Mouse (Mus musculus): ENCODE data around the gene Rcbtb2. TPM values are rescaled to one million over a fixed set of nuclear protein-coding genes. Genes with fewer than 3 reads are reported as not detected.

The Rcbtb2 gene
- polyA plus RNA-seq, 1 experiment from 2014 or later: 90.1 TPM

- Histone ChIP-seq H3K4me3 (no peak overlapping the region), H3K27me3 (no peaks in the 10 kb centered on the region), H3K4me1 (0 out of 2 replicates have a peak, but pooled peaks cover 5% of the 10 kb centered on the region), H3K4me2 (no peak overlapping the region), H3K9me3 (no peaks in the 10 kb centered on the region), H3K9ac (no peak overlapping the region), H3K27ac (no peak overlapping the region), H3K36me3 (no peaks in the 10 kb centered on the region)
- no peak for ATAC-seq (ENCODE audit: insufficient number of reproducible peaks, low FRiP score, low TSS enrichment, low read depth)
- 87% methylated on average over 7 of the region's 7 CpGs for WGBS
Observed at GRCm38 (mm10) chr14:73138483-73138882, 15.6 kb downstream of the Rcbtb2 start.

- no peak for ATAC-seq (ENCODE audit: insufficient number of reproducible peaks, low FRiP score, low TSS enrichment, low read depth)
- Histone ChIP-seq H3K27me3 (no peaks in the 10 kb centered on the region), H3K27ac (no peak overlapping the region), H3K4me2 (no peak overlapping the region), H3K9me3 (no peaks in the 10 kb centered on the region), H3K36me3 (no peaks in the 10 kb centered on the region), H3K4me1 (peaks cover 15% of the 10 kb centered on the region), H3K9ac (no peak overlapping the region), H3K4me3 (no peak overlapping the region)
- 67% methylated on average over 5 of the region's 5 CpGs for WGBS
Observed at GRCm38 (mm10) chr14:73139866-73140265, 17.0 kb downstream of the Rcbtb2 start.

- H3K4me1 ChIP-seq: peaks cover 16% of the 10 kb centered on the region
- H3K9me3 ChIP-seq: no peaks in the 10 kb centered on the region
- ATAC-seq (ENCODE audit: insufficient number of reproducible peaks, low FRiP score, low TSS enrichment, low read depth): no peak
- no peaks in the 10 kb centered on the region for H3K27me3 ChIP-seq
- H3K27ac ChIP-seq: peak overlapping the region; percentile 98; the same call in 1 of the 2 replicates
- WGBS: 84% methylated on average over 3 of the region's 3 CpGs
- no peak overlapping the region for H3K4me2 ChIP-seq
- no peaks in the 10 kb centered on the region for H3K36me3 ChIP-seq
- no peak overlapping the region for H3K9ac ChIP-seq
- H3K4me3 ChIP-seq: 0 out of 2 replicates have a peak overlapping the region, but pooled peaks have one; percentile 79
Observed at GRCm38 (mm10) chr14:73141800-73142199, 19.0 kb downstream of the Rcbtb2 start.

- Histone ChIP-seq H3K27me3 (no peaks in the 10 kb centered on the region), H3K4me1 (peaks cover 16% of the 10 kb centered on the region), H3K27ac (peak overlapping the region; percentile 98), H3K9me3 (no peaks in the 10 kb centered on the region), H3K4me3 (peak overlapping the region; percentile 79), H3K4me2 (peak overlapping the region; percentile 55), H3K36me3 (no peaks in the 10 kb centered on the region), H3K9ac (peak overlapping the region; percentile 95)
- under 1% methylated on average over 11 of the region's 11 CpGs for WGBS
- peak; percentile 30; the same call in 1 of the 2 replicates for ATAC-seq (ENCODE audit: insufficient number of reproducible peaks, low FRiP score, low TSS enrichment, low read depth)
Observed at GRCm38 (mm10) chr14:73142421-73142895, 19.6 kb downstream of the Rcbtb2 start.

- H3K4me2 ChIP-seq: peak overlapping the region; percentile 55
- peak; percentile 90 for ATAC-seq (ENCODE audit: insufficient number of reproducible peaks, low FRiP score, low TSS enrichment, low read depth)
- H3K9ac ChIP-seq: peak overlapping the region; percentile 95
- H3K27me3 ChIP-seq: no peaks in the 10 kb centered on the region
- no peaks in the 10 kb centered on the region for H3K36me3 ChIP-seq
- H3K4me1 ChIP-seq: peaks cover 16% of the 10 kb centered on the region
- no peaks in the 10 kb centered on the region for H3K9me3 ChIP-seq
- H3K4me3 ChIP-seq: peak overlapping the region; percentile 79
- WGBS: under 1% methylated on average over 67 of the region's 88 CpGs
- peak overlapping the region; percentile 98 for H3K27ac ChIP-seq
Observed at GRCm38 (mm10) chr14:73142896-73143709, 20.3 kb downstream of the Rcbtb2 start.

- no peak for ATAC-seq (ENCODE audit: insufficient number of reproducible peaks, low FRiP score, low TSS enrichment, low read depth)
- peak overlapping the region; percentile 55 for H3K4me2 ChIP-seq
- peak overlapping the region; percentile 79 for H3K4me3 ChIP-seq
- no peaks in the 10 kb centered on the region for H3K27me3 ChIP-seq
- H3K4me1 ChIP-seq: peaks cover 16% of the 10 kb centered on the region
- H3K36me3 ChIP-seq: no peaks in the 10 kb centered on the region
- H3K27ac ChIP-seq: peak overlapping the region; percentile 98
- H3K9me3 ChIP-seq: no peaks in the 10 kb centered on the region
- peak overlapping the region; percentile 95 for H3K9ac ChIP-seq
- WGBS: 36% methylated on average over 25 of the region's 25 CpGs
Observed at GRCm38 (mm10) chr14:73143710-73144420, 21.0 kb downstream of the Rcbtb2 start.

- Histone ChIP-seq H3K36me3 (no peaks in the 10 kb centered on the region), H3K9ac (no peak overlapping the region), H3K4me1 (peaks cover 16% of the 10 kb centered on the region), H3K4me3 (no peak overlapping the region), H3K4me2 (no peak overlapping the region), H3K27me3 (no peaks in the 10 kb centered on the region), H3K9me3 (no peaks in the 10 kb centered on the region), H3K27ac (no peak overlapping the region)
- ATAC-seq (ENCODE audit: insufficient number of reproducible peaks, low FRiP score, low TSS enrichment, low read depth): no peak
- 88% methylated on average over 4 of the region's 4 CpGs for WGBS
Observed at GRCm38 (mm10) chr14:73145531-73145930, 22.7 kb downstream of the Rcbtb2 start.

GRCm38 (mm10) chr14:73146721-73147120 lies 23.9 kb downstream of the Rcbtb2 start:
- no peak for ATAC-seq (ENCODE audit: insufficient number of reproducible peaks, low FRiP score, low TSS enrichment, low read depth)
- Histone ChIP-seq H3K36me3 (no peaks in the 10 kb centered on the region), H3K9ac (no peak overlapping the region), H3K4me3 (no peak overlapping the region), H3K27ac (no peak overlapping the region), H3K27me3 (no peaks in the 10 kb centered on the region), H3K4me1 (peaks cover 15% of the 10 kb centered on the region), H3K9me3 (no peaks in the 10 kb centered on the region), H3K4me2 (no peak overlapping the region)
- WGBS: 67% methylated on average over 3 of the region's 3 CpGs

GRCm38 (mm10) chr14:73148125-73148524 lies 25.3 kb downstream of the Rcbtb2 start:
- Histone ChIP-seq H3K9me3 (no peaks in the 10 kb centered on the region), H3K27me3 (no peaks in the 10 kb centered on the region), H3K9ac (no peak overlapping the region), H3K4me1 (peaks cover 11% of the 10 kb centered on the region), H3K36me3 (peaks cover 5% of the 10 kb centered on the region; the same call in 1 of the 2 replicates), H3K4me3 (no peak overlapping the region), H3K4me2 (no peak overlapping the region), H3K27ac (no peak overlapping the region)
- no peak for ATAC-seq (ENCODE audit: insufficient number of reproducible peaks, low FRiP score, low TSS enrichment, low read depth)
- 87% methylated on average over 3 of the region's 3 CpGs for WGBS

- H3K27ac ChIP-seq: no peak overlapping the region
- 88% methylated on average over 4 of the region's 5 CpGs for WGBS
- no peaks in the 10 kb centered on the region for H3K9me3 ChIP-seq
- ATAC-seq (ENCODE audit: insufficient number of reproducible peaks, low FRiP score, low TSS enrichment, low read depth): no peak
- peaks cover 81% of the 10 kb centered on the region for H3K36me3 ChIP-seq
- no peaks in the 10 kb centered on the region for H3K27me3 ChIP-seq
- no peak overlapping the region for H3K4me2 ChIP-seq
- no peak overlapping the region for H3K4me3 ChIP-seq
- H3K9ac ChIP-seq: no peak overlapping the region
- 0 out of 2 replicates have a peak, but pooled peaks cover 3% of the 10 kb centered on the region for H3K4me1 ChIP-seq
Observed at GRCm38 (mm10) chr14:73161303-73161702, 38.5 kb downstream of the Rcbtb2 start.

- Histone ChIP-seq H3K4me1 (0 out of 2 replicates have a peak, but pooled peaks cover 3% of the 10 kb centered on the region), H3K9ac (no peak overlapping the region), H3K36me3 (peaks cover 80% of the 10 kb centered on the region), H3K27ac (no peak overlapping the region), H3K4me3 (no peak overlapping the region), H3K27me3 (no peaks in the 10 kb centered on the region), H3K9me3 (no peaks in the 10 kb centered on the region), H3K4me2 (no peak overlapping the region)
- no peak for ATAC-seq (ENCODE audit: insufficient number of reproducible peaks, low FRiP score, low TSS enrichment, low read depth)
- WGBS: 81% methylated on average over 13 of the region's 13 CpGs
Observed at GRCm38 (mm10) chr14:73162192-73162800, 39.5 kb downstream of the Rcbtb2 start.
